Mouse (Mus musculus) thymus, adult 2 months (tissue): ENCODE results near the gene Acsl5. TPM values are rescaled to one million over a fixed set of nuclear protein-coding genes. Genes with fewer than 3 reads are reported as not detected.

Experiments used
- DNase-seq: peaks from one replicate; pipeline ENCODE4 v3.0.0; 2021
- H3K27ac ChIP-seq: fragments of 200-500 bp; 2 replicates; pipeline ENCODE4 v1.5.1; 2012; ENCODE audit warnings: low read length, control low read depth; ENCODE audit not compliant: control insufficient read depth, insufficient read depth
- H3K27me3 ChIP-seq: fragments of 200-500 bp; 2 replicates; pipeline ENCODE4 v1.6.1; 2012; ENCODE audit warnings: mild to moderate bottlenecking, low read length, moderate library complexity, mixed read lengths; ENCODE audit not compliant: control insufficient read depth, insufficient read depth
- H3K36me3 ChIP-seq: fragments of 200-500 bp; 2 replicates; pipeline ENCODE4 v1.6.1; 2012; ENCODE audit warnings: mild to moderate bottlenecking, low read length, moderate library complexity; ENCODE audit not compliant: control insufficient read depth, insufficient read depth
- H3K4me1 ChIP-seq: fragments of 200-500 bp; replicated peaks from 2 replicates; pipeline ENCODE4 v1.6.1; 2012; ENCODE audit warnings: low read length; ENCODE audit not compliant: control insufficient read depth, insufficient read depth
- H3K4me3 ChIP-seq: fragments of 200-500 bp; 2 replicates; pipeline ENCODE4 v1.5.1; 2012; ENCODE audit warnings: mild to moderate bottlenecking, low read length, control low read depth, moderate library complexity; ENCODE audit not compliant: control insufficient read depth, insufficient read depth
- CTCF ChIP-seq: fragments of 200-500 bp; IDR thresholded peaks from 2 replicates; pipeline ENCODE4 v1.5.1; 2012; ENCODE audit warnings: mild to moderate bottlenecking, control low read depth, low read length, moderate library complexity, borderline replicate concordance; ENCODE audit not compliant: control insufficient read depth, poor library complexity, insufficient read depth; ENCODE audit errors: extremely low read depth
- POLR2A ChIP-seq: fragments of 200-500 bp; IDR thresholded peaks from 2 replicates; pipeline ENCODE4 v1.6.1; 2012; ENCODE audit warnings: mild to moderate bottlenecking, low read length, control low read depth, moderate library complexity; ENCODE audit not compliant: control insufficient read depth, poor library complexity, insufficient read depth; ENCODE audit errors: extremely low read depth
- WGBS: fragments of 180-500 bp; shearing (Covaris S2); methylation state at CpG from one replicate; pipeline ENCODE4 v1.1.7; 2018; 5-methylcytosine and 5-hydroxymethylcytosine counted together
- polyA plus RNA-seq: library from polyadenylated mRNA; depleted of rRNA; stranded (reverse); fragments of >200 nt; gene quantifications from 2 replicates; pipeline ENCODE4 v1.2.3, GENCODE M21; 2012; rRNA removed

Acsl5 gene
- polyA plus RNA-seq, 1 experiment, result 20.9 TPM

DNA sequence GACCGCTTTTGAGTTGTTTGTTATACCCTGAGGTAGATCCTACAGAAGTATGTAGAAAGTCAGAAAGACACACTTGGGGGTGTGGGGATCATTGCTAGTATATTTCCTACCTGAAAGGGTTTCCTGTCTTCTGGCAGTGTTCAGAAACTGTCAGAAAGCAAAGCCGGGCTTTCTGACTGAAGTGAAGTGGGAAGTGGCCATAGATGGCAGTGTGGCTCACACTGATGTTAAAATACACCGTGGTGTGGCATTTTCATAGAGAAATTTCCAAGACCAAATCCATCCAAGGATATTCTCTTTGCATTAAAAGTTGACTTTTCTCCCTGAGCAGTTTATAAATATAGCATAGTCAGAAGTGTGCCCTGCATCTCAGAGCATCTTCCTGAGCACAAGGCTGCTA is 89.6 kb downstream of the Acsl5 start:
- DNase-seq, result no peak
- no peaks in the 10 kb centered on the region for H3K36me3 ChIP-seq
- no peak overlapping the region for H3K27ac ChIP-seq
- 73% methylated on average over 3 of the region's 3 CpGs for WGBS
- no peaks in the 10 kb centered on the region for H3K27me3 ChIP-seq
- no peak for TF ChIP-seq CTCF
- no peak for TF ChIP-seq POLR2A
- H3K4me1 ChIP-seq, result no peaks in the 10 kb centered on the region
- no peak overlapping the region for H3K4me3 ChIP-seq

DNA sequence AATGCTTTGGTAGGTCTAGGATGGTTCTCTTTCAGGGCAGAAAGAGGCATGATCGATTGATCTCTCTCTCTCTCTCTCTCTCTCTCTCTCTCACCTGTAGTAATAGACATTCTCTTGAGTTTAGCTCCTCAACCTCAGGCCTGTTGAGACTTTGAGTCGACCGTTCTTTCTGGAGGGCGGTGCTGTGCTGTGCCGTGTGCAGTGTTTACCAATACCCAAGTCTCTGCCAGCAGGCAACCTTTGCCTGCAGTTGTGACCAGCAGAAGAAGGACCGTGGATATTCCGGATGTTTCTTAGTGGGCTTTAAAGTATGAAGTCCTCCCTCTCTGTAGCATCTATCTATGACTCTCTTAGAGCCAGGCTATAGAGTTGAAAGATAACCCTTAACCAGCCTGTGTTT is 90.7 kb downstream of the Acsl5 start:
- no peak for TF ChIP-seq CTCF
- no peak for TF ChIP-seq POLR2A
- no peak overlapping the region for H3K27ac ChIP-seq
- DNase-seq, result no peak
- no peaks in the 10 kb centered on the region for H3K4me1 ChIP-seq
- no peaks in the 10 kb centered on the region for H3K27me3 ChIP-seq
- H3K4me3 ChIP-seq, result no peak overlapping the region
- H3K36me3 ChIP-seq, result no peaks in the 10 kb centered on the region
- 97% methylated on average over 7 of the region's 7 CpGs for WGBS

DNA sequence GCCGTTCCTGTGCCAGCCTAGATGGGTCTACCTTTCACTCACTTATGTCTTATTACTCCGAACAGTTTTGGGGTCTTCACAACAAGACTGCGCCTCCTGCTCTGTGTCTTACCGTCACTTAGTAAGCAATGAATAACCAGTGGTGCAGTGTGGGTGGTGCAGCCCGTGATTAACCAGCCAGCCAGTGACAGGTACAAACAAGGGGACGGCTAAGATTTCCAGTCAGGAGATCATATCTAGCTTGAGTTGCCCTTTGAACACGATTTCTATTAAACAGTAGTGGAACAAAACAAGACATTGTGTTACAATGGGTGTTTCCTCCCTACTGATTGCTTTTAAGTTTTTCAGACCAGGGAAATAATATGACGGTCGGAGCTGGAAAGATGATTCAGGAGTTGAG is 91.5 kb downstream of the Acsl5 start:
- Histone ChIP-seq H3K4me3 (no peak overlapping the region), H3K4me1 (no peaks in the 10 kb centered on the region), H3K27me3 (no peaks in the 10 kb centered on the region), H3K36me3 (no peaks in the 10 kb centered on the region), H3K27ac (no peak overlapping the region)
- TF ChIP-seq POLR2A, result no peak
- TF ChIP-seq CTCF, result no peak
- WGBS, result 95% methylated on average over 9 of the region's 9 CpGs
- no peak for DNase-seq

Other genes with a start within 250 kb of the Acsl5 start
- 20.0 and 24.1 TPM in 2 replicates for gene Gpam, start 124.7 kb upstream of the Acsl5 start, polyA plus RNA-seq
- gene Tectb, start 71.2 kb upstream of the Acsl5 start, polyA plus RNA-seq, result 0.12 and 0.15 TPM in 2 replicates
- 0.13 and 0.15 TPM in 2 replicates for gene Gucy2g, start 10.7 kb upstream of the Acsl5 start, polyA plus RNA-seq
- 11.4 and 14.2 TPM in 2 replicates for gene Zdhhc6, start 64.1 kb downstream of the Acsl5 start, polyA plus RNA-seq
- 13.9 and 15.4 TPM in 2 replicates for gene Vti1a, start 64.4 kb downstream of the Acsl5 start, polyA plus RNA-seq